Mouse (Mus musculus) cerebellum, adult (tissue): Measurements from ENCODE around the gene 1810024B03Rik.
"Not testable (repeated sequence)": the region's sequence is repeated elsewhere in the genome, so short reads cannot be mapped to it uniquely, and the experiment has no call there.

Source experiments
- ATAC-seq: cut with Nextera tagmentation; 2 replicates; pipeline ENCODE4 v1.9.2; 2017; ENCODE audit warnings: mild to moderate bottlenecking, moderate library complexity, mixed read lengths; ENCODE audit not compliant: insufficient number of reproducible peaks, low FRiP score, low TSS enrichment

The 1810024B03Rik gene

GRCm38 (mm10) chr2:127207547-127208451, at the start of gene 1810024B03Rik, which contains the start of gene Snrnp200:
Gene 1810024B03Rik, minus strand, starts transcription at chr2:127208280.
Gene Snrnp200, plus strand, starts transcription at chr2:127208386.
- peak; percentile 95 for ATAC-seq

DNA sequence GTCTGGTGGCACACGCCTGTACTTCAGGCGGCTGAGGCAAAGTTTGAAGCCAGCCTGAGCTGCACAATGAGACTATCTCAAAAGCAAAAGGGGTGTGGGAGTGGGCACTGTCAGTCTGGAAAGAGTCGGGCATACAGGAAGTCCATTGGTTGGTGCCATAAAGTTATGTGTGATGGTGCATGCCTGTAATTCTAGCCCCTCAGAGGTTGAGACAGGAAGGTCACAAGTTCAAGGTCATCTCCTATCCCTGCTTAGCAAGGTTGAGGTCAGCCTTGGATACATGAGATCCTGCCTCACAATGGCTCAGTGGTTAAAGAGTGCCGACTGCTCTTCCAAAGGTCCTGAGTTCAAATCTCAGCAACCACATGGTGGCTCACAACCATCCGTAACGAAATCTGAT, 47.2 kb upstream of the 1810024B03Rik start:
- ATAC-seq = no peak

GRCm38 (mm10) chr2:127254604-127255134, 46.6 kb upstream of the 1810024B03Rik start:
- no peak for ATAC-seq

- no peak for ATAC-seq
These were observed 44.7 kb upstream of the 1810024B03Rik start for GRCm38 (mm10) chr2:127252787-127253186.

DNA sequence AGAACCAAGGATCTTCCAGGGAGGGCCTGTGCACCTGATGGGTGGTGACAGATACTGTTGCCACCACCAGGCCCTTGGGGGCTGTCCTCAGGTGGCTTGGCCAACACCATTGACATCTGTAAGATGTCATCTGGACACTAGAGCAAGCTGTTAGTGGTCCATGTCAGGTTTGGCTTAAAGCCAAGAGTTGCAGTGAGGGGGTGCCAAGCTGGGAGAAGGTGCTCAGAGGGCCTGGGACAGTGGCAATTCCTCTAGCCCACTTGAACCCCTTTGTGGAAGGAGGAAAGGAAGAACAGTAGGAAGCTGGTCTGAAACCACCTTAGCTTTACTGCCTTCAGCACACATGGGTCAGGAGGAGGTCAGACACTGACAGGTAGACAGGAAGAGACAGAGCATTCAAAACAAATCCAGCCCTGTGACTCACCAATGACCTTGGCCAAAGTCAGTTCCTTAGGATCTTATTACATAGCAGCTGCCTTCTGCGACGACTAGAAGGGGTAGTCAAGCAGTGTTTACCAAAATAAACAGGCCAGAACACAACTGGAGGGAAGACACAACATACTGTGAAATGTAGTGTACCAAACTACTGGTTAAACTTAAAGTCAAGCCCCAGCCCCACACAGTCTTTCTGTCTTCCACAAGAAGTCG, 43.9 kb upstream of the 1810024B03Rik start:
- ATAC-seq = no peak

DNA sequence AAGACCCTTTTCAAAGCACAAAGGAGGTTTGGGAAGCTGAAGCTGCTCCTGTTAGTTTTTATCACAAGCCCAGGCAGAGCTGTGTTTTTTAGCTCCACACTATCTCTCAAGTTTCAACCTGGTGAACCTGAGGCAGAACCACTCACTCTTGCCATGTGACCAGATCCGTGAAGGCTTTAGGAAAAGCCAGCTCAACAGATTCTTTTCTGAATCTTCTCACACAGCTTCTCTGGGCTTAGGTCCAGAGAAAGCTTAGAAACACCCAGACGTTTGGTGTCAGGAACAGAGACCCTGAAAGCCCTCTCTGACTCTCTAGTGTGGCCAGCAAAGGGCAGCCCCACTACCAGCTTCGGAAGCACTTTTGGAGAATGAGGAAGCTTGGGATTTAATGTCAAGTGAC, 43.4 kb upstream of the 1810024B03Rik start:
- no peak for ATAC-seq

GRCm38 (mm10) chr2:127250291-127251008, 42.4 kb upstream of the 1810024B03Rik start:
- ATAC-seq = no peak

DNA sequence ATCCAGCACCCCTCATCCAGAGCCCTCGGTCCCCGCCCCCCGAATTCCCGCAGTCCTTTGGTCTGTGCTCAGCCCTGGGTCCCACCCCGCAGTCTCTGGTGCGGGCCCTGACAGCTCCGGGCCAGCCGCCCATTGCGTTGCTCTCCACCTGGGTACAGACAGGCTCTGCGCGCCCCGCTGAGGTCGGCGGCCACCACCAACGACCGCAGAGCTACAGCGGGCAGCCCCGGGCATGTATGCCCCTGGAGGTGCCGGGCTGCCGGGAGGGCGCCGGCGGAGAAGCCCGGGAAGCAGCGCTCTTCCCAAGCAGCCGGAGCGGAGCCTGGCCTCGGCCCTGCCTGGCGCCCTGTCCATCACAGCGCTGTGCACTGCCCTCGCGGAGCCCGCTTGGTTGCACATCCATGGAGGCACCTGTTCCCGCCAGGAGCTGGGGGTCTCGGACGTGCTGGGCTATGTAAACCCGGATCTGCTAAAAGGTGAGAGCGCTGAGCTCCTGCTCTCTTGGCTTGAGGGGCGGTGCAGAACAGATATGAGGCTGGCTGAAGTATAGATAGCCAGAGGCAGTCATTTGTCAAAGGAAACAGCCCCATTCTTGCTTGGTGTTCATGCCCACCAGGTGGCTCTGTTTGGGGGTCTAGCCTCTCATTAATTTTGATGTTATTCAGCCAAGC, 40.4 kb upstream of the 1810024B03Rik start:
- peak; percentile 11 for ATAC-seq

- ATAC-seq = peak; percentile 97
These were observed 39.7 kb upstream of the 1810024B03Rik start, which contains the start of the genes Ciao1 and Tmem127 for GRCm38 (mm10) chr2:127247592-127248333. Gene Ciao1, minus strand, starts transcription at chr2:127247816. Gene Tmem127, plus strand, starts transcription at chr2:127247908.

DNA sequence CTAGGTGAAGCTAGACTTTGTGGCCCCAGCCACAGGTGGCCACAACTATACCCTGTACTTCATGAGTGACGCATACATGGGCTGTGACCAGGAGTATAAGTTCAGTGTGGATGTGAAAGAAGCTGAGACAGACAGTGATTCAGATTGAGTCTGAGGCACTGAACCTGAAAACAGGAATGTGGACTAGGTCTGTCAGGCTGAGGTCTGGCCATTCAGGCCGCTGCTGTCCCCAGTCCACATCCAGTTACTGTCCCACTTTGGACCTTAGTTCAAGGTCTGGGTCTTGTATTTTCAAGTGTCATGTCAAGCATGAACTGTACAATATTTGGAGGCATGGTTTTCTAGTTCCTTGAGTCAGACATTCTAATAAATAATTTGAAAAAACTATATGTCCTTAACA, 32.0 kb upstream of the 1810024B03Rik start:
- ATAC-seq = no peak

DNA sequence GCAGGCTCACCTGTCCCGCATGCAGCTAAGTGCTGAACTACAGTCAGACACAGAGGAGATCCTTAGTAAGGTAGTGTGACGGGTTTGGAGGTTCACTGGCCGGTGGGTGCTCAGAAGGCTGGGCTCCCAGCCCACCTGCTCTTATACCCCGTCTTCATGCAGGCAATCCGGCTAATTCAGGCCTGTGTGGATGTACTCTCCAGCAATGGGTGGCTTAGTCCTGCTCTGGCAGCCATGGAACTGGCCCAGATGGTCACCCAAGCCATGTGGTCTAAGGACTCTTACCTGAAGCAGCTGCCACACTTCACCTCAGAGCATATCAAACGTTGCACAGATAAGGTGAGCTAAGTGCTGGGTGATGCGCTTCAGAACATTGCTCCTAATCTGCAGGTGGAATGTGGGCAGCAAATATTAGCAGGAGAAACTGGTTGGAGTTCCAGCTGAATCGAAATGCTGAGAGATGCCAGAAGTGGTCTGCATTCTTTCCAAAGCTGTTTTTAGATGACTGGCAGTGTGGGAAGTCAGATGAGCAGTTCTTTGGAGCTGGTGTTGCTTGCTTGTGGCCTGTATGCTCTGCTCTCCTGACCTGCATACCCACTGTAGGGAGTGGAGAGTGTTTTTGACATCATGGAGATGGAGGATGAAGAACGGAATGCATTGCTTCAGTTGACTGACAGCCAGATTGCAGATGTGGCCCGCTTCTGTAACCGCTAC, 30.0 kb upstream of the 1810024B03Rik start:
- ATAC-seq = no peak

DNA sequence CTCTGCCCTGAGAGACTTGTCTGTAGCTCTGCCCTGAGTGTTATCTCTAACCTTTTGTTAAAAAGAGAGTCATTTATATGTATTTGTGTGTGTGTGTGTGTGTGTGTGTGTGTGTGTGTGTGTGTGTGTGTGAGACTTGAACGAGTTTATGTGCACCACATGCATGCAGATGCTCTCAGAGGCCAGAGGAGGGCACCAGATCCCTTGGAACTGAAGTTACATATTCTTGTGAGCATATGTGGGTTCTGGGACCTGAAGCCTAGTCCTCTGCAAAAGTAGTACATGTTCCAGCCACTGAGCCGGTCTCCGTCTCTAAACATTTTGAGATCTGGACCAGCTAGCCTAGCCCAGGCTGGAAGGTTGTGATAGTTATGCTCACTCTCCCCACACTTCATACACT, 17.2 kb upstream of the 1810024B03Rik start:
- ATAC-seq = no peak

- no peak for ATAC-seq
These were observed 9.7 kb upstream of the 1810024B03Rik start for GRCm38 (mm10) chr2:127217746-127218145.

DNA sequence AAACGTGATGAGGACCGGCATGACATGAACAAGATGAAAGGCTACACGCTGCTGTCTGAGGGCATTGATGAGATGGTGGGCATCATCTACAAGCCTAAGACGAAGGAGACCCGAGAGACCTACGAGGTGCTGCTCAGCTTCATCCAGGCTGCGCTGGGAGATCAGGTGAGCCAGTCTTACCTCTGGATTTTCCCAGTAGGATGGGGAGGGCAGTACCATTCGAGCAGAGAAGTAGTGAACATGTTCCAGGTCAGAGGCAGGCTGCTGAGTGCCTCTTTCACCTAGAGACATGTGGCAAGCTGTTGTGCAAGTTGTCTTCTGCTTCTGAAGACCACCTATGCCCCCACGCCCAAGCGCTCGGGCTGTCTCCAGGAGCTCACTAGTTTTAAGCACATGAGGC, 2.6 kb upstream of the 1810024B03Rik start:
- no peak for ATAC-seq

- ATAC-seq = peak; percentile 32; the same call in 1 of the 2 replicates
These were observed 331 bp upstream of the 1810024B03Rik start for GRCm38 (mm10) chr2:127208452-127208769.

DNA sequence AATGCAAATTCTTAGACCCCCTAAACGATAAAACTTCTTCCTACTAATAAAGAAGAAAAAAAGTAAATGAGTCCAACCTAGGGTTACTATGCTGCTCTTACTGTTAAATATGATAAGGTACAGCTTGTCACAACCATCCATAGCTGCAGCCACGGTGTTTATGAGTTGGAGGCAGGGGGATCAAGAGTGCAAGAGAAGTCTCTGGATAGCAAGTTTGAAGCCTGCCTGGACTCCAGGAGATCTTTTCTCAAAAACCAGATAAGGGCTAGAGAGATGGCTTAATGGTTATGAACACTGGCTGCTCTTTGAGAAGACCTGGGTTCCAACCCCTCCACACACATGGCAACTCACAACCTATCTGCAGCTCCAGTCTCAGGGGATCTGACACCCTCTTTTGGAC, 1.2 kb downstream of the 1810024B03Rik start:
- no peak for ATAC-seq

DNA sequence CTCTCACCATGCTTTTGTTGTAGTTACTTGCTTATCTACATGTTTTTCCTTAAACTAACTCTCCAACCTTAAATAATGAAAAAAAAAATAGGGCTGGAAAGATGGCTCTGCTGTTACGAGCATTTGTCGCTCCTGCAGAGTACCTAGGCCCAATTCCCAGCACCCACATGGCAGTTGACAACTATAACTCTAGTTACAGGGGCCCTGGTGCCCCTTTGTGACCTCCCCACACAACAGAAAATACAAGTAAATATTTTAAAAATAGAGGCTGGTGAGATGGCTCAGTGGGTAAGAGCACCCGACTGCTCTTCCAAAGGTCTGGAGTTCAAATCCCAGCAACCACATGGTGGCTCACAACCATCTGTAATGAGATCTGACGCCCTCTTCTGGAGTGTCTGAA, 2.1 kb downstream of the 1810024B03Rik start:
- ATAC-seq = not testable (repeated sequence)

DNA sequence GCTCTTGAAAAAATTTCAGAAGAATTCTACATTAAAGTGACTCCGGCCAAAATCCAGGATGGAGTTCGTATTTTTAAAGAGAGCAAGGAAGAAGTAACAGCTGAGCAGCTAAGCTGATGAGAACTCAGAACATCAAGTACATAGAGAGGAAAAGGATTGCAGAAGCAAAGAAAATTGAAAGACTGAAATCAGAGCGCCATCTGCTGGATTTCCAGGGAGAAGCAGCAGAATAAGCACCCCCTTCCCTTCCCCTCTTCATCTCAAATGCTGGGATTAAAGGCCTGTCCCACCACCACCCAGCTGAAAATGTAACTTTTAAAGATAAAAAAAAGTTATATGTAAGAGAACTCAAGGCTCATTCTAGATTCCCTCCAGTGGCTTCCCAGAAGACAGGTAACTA, 3.1 kb downstream of the 1810024B03Rik start:
- ATAC-seq = no peak

DNA sequence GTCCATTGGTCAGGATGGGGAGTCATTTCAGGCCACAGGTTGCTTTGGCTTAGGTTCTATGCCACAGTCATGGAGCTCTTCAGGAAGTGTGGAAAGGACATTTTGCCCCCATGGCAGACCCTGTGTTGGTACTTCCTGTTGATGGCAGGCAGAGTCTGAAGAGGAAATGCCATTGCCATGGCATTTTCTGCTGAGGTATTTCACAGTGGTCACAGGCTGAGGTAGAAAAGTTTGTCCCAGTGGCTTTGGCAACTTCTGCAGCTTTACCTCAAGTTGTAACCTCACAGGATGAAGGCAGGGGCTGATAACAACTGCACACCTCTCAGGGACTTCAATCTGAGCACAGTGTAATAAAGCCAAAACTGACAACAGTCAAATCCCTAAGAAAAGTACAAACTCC, 18.5 kb downstream of the 1810024B03Rik start:
- no peak for ATAC-seq
